Mouse (Mus musculus): ENCODE measurements around the gene Thsd7b.
A peak's percentile ranks its signal among the peaks of the same experiment; 100 is the strongest.

Gene Thsd7b

DNA sequence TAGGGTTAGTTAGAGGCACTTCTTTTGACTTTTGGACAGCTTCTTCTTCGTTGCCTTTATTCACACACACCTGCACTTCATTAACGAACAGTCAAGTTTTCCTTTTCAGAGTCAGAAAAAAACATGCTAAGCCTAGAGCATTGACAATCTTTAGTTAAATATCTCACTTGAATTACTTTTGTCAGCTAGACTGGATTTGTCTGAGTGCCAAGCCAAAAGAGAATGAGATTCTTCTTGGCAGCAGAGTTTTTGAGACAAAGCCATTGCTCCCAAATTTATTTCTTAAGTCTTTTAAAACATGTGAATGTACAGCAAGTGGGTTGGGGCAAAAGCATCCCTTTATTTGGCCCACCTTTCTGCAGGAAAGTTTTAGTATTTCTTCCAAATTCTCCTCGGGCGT lies 362.0 kb downstream of the Thsd7b start:
- DNase-seq (ENCODE audit: low spot score in 2 of 2): no peak

DNA sequence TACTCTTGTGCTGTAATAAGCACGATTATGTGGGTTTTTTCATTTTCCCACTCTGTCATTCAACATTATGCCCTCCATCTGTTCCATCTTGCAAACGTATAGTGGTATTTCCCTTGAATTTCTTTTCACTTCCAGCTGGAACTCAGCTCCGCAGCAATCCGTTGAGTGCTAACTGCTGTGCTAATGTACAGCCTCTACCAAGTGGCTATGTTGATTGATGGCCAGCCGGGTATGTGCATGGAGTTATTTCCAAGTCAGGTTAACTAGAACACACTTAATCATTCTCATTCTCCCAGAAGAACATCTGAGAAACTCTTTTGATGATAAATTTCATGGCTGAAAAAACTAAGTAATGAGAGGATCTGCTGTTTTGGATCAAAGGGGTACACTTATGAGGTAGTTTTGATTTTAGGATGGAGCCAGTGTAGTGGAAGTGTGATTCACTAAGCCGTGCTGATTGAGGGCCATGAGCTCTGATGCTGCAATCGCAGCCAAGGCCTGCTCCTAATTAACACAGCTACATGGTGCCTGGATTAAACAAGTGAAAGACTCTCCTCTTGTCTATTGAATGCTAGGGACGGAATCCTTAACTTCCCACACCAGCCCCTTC lies 371.3 kb downstream of the Thsd7b start:
- no peak for DNase-seq (ENCODE audit: low spot score in 2 of 2)

DNA sequence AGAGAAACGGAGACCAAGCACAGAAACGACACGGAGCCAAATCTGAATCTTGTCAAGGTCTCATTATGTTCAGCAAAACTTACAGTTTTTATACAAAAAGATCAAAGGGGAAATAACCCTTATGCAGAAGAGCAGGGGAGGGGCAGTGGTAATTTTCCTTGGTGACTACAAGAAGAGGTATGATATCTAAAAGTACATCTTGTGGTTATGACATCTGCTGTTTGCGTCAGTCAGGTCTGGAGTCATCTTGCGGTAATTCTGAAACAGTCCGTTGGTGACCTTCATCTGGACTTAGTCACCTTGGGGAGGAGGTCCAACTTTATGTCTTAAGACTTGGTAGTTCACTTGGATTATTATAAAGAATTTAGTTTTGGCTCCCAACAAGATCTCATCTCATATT lies 378.3 kb downstream of the Thsd7b start:
- peak; percentile 1 to 4 for DNase-seq (ENCODE audit: low spot score in 2 of 2)

DNA sequence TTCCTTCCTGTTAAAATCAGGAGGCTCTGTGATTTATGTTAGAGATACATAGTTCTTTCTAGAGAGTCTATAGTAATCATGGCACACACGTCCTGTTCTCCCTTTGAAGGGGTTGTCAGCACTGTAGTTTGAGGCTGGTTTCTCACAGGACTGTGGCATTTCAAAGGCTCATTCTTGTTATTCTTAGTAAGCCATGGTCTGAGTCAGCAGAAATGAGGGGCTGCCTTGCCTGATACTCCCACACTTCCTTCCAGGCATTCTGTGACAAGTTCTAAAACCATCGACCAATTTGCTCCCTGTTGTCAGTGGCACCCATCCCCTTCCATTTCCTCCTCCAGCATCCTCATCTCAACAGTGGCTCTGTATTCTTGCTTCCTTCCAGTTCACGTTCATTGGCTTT lies 384.9 kb downstream of the Thsd7b start:
- DNase-seq (ENCODE audit: low spot score in 2 of 2): no peak

DNA sequence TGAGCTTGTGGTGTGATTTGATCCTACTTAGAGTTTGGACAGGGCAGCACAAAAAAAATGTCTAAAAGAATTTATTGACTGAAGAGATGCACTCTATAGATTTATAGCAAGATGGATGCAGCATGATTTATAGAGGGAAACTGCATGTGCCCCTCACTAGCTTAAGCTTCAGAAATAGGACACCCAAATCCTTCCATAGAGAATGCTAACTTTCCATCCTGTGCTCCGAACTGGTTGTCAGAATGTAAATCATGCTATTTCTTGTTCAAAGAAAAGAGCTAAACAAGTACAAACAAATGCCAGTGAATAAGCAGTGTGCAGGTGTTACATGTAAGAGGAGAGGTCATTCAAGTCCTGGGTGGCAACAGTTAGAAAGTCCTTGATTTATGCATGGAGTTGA lies 402.8 kb downstream of the Thsd7b start:
- DNase-seq (ENCODE audit: low spot score in 2 of 2): no peak

DNA sequence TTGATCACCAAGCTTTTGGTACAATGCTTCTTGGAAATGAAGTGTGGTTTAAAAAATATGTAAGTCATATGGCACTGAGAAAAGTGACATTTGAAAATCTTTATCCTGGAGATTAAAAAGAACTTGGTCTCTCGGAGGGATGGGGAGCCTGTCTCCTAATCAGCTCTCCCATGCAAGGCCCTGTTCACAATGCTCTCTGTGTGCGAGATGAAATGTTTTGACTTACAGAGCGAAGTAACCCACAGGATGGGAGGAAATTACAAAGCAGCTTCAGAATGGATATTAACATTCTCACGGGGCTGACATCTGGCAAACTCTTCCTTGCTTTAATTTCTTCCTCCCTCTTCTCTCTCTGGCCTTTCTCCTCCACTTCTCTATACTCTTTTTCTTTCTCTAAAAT lies 405.7 kb downstream of the Thsd7b start:
- no peak for DNase-seq (ENCODE audit: low spot score in 2 of 2)

DNA sequence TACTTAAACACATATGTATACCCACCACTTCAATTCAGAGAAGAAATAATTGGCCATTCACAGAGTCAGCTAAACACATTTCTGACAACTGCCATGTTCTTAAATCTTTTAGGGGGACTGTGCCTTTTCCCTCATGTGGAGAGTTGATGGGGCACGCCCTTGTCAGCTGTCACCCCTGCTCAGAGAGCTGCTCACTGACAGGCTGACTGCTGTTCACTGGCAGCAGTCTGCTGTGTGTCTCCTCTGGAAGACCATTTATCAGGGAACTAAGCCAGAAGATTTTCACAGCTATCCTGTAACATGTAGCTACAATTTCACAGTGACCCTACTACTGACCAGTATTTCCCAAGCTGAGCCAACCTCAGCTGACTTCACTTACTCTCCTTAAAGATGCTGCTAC lies 432.6 kb downstream of the Thsd7b start:
- DNase-seq (ENCODE audit: low spot score in 2 of 2): no peak

DNA sequence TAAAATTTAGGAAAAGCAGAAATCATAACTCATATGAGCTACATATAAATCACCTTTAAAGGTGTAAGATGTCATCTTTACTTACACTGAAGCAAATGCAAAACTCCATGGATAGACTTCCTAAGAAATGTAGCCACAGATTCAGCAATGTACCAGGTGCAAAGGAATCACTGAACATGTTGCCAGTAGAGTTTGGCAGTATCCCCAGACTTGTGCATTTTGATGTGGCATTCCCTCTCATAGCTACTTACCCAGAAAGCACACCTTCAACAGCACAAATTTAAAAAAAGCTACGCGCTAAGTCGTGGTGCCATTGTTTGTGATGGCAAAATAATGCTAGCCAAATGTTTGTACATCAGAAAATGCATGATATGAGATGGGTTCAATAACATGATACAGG lies 439.6 kb downstream of the Thsd7b start:
- no peak for DNase-seq (ENCODE audit: low spot score in 2 of 2)

DNA sequence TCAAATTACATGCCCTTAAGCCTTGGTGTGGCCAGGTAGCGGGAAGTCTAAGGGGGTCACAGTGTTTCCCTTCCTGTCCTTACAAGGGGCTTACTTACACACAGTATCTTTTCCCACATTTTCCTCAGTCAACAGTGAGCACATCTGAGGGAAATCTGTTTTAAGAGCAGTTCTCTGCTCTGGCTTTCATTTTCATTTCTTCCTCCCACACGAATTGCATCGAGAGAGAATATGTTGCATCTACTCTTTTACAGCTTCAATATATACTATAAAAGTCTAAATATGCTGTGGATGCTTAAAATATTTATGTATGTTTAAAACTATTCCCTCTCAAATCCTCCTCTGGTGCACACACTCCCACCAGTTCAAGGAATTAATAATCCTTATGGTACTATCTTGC lies 440.5 kb downstream of the Thsd7b start:
- no peak for DNase-seq (ENCODE audit: low spot score in 2 of 2)

DNA sequence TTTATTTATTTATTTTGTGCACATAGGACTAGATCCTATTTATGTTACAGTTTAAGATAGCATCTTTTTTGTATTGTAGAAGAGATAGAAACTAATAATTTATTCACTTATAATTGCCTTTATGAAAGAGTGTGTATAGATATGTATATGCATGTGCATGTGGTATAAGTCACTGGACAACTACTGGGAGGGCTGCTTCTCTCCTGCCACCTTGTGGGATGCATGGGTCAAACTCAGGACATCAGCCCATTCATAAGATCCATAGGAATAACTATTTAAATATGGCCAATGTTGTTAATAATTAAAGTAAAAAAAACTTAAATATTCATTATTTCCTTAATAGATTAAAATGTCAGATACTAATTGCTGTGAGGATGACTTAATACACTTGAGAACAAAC lies 446.5 kb downstream of the Thsd7b start:
- no peak for DNase-seq (ENCODE audit: low spot score in 2 of 2)

DNA sequence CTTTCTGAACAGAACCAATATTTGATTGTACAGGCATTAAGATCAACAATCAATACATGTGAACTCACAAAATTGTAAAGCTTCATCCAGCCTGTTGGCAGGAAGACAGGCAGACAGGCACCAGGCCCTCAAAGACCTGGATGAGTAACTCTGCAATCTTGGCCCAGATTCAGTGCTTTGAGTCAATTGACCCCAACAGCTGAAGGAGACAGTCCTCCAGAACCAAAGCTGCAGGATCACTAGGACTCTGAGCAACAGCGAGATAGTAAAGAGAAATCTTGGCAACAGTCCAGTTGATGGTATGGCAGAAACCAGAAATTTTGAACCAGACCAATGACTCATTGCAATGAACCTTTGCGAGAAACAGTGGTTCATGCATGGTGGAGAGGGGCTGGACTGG lies 458.9 kb downstream of the Thsd7b start:
- no peak for DNase-seq (ENCODE audit: low spot score in 2 of 2)

DNA sequence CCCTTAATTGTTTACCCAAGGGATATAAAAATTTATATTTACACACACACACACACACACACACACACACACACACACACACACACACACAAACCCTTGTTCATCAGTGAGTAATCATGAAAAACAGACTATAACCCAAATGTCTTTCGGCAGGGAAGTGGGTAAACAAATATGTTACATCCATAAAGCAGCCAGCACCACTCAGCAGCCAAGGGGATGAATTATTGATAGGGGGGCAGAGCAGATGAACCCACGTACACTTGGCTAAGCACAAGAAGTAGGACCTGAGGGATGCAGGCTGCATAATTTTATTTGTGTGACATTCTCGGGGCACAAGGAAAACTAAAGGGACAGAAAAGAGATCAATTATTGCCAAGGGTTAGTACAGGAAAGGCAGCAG lies 474.5 kb downstream of the Thsd7b start:
- no peak for DNase-seq (ENCODE audit: low spot score in 2 of 2)

DNA sequence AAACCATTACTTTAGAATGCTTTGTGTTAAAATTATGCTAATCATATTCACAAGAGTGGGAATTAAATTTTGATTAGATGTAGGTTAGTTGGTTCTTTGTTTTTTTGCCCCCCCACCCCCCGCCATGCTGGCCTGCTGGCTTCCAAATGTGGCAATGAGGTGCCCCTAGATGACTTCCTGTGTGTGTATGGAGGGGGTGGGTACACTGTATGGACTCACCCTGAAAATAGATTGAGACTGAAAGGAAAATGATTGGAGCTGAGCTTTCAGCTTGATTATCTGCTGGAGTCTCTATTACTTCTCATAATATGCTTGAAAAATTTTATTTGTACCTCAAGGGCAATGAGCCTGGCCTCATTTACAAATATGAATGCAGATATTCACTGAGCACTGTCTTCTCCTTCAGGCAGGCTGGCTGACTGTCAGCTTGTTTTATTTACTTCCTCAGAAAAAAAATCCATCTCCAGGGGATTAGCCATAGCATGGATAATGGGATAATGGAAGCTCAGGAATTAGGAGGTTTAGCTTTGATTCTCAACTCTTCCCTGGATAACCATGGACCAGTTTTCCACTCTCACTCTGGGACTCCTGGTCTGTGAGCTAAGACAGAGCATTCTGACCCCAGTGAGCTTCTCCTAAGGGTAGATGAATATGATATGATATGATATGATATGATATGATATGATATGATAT lies 483.6 kb downstream of the Thsd7b start:
- no peak for DNase-seq (ENCODE audit: low spot score in 2 of 2)

DNA sequence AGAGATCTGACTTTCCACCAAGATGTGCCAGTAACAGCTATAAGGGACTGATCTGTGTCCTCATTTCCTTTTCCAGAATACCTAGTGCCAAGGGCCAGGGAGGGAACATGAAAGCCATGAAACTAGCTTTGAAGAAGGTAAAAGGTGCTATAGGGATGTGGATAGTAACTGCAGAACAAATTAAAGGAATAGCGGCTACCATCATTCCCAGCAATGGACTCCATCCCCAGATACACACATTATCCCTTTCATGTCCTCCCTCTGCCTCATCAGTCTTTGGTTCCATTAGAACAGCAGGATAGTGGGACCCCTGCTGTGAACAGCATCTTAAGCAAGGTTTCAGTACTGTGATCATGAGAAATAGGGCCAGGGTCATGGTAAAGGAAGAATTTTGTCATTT lies 485.9 kb downstream of the Thsd7b start:
- DNase-seq (ENCODE audit: low spot score in 2 of 2): no peak

DNA sequence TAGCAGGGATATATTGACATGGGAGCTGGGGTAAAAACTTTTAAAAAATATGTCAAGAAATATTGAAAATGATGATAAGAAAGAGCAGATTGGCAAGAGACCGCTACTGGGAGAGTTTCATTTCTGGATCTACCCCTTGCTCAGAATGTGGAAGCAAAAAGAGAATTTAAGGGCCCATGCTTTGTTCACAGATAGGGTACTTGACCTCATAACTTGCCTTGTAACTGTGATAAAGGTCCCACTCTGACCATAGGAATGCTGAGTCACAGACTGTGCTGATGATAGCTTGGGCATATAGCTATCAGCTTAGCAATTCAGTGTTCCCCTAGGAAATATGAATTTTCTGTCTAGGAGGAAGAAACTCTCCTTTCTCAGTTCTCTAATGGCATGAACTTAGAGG lies 488.1 kb downstream of the Thsd7b start:
- no peak for DNase-seq (ENCODE audit: low spot score in 2 of 2)

DNA sequence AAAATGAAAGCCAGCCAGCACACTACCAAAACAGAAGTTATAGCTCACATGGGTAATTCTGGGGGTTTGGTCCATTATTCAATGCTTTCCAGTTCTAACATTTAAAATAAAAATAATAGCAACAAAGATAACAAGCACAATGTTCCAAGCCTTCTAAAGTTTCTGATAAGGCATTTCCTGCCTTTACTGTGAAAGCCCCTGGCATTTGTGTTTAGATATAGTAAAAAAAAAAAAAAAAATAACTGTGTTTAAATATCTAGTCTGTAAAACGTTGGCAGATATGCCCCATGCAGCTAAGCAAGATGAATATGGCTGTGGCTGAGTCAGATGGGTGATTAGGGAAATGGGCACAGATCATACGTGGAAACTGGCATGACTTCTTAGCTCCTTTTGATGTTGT lies 491.6 kb downstream of the Thsd7b start:
- no peak for DNase-seq (ENCODE audit: low spot score in 2 of 2)

DNA sequence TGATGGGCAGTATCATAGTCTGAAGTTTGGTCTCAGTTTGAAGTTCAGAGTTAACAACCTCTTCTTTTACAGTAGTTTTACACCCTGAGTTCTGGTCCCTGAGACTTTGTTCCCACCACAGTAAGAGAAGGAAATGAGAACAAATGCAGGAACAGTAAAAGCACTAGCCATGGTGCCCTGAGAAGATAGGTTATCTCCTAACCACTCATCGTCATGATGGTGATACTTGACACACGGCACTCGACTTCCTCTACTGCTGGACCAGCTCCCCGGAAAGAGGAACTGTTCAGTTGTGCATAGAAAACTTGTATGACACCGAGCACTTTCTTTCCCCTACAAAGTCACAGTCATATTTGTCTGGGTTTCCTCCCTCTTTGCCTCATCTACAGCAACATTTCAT lies 504.0 kb downstream of the Thsd7b start:
- no peak for DNase-seq (ENCODE audit: low spot score in 2 of 2)

DNA sequence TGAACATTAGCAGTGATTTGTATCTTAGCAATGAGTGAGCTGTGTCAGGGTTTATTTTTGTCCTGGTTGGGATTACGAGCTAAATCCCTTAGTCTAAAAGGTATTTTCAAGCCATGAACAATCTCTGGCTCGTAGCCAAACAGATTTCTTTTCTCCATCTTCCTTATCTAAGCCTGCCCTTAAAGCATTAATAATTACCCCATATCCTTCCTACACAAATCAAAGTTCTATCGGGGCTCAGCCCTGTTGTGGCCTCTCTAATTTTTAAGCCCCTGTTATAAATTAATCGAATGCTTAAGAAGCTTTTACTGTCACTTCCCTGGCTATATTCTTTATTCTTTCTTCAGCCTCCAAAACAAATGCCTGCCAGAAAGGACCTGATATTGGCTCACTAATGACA lies 506.4 kb downstream of the Thsd7b start:
- DNase-seq (ENCODE audit: low spot score in 2 of 2): no peak

DNA sequence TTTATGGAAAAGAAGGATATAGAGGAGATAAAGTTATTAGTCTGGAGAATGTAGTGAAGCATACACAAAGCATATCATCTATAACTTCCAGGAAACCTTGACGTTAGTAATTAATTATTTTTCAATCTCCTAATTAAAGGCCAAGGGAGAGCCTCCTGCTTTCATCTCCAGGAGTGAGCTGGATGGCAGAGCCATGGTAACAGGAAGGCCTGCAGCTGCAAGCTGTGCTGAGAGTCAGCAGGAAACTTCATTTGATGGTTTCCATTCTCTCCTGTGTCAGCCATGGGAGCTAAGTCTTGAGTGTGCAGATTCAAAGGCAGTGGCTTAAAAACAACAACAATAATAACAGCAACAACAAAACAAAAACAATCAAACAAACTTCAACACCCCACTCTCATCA lies 507.5 kb downstream of the Thsd7b start:
- no peak for DNase-seq (ENCODE audit: low spot score in 2 of 2)

DNA sequence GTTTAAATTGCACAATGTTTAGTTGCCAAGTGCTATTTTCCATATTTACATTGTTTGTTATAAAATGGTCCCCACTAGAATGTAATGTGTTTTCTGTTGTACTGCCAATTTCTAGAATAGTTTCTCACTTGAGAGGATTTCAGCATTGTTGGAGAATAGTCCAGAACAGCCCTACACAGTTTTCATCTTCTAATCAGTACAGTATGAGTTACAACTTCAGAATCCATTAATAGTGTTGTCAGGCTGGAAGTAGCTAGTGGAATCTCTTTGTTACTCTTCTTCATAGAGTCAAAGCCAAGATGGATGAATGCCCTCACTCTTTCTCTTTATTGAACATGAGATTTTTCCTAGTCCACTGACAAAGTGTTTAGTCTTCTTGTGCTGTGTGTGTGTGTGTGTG lies 525.4 kb downstream of the Thsd7b start:
- DNase-seq (ENCODE audit: low spot score in 2 of 2): no peak

DNA sequence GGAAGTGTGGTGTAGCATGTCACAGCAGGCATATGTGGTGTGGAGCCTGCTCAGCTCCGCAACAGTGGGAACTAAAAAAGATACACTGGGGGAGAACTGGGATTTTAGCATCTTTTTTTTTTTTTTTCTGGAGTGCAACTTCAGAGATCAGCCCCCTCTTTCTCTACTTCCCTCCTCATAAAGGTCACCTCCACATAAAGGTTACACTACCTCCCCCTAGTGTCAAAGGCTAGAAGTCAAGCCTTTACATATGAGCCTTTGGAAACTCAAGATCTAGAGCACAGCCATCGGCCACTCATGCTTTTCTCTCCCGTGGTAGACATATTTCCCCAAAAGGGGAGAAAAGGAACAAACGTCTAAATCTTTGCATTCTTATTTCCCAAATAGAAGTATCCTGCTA lies 553.8 kb downstream of the Thsd7b start:
- no peak for DNase-seq (ENCODE audit: low spot score in 2 of 2)

DNA sequence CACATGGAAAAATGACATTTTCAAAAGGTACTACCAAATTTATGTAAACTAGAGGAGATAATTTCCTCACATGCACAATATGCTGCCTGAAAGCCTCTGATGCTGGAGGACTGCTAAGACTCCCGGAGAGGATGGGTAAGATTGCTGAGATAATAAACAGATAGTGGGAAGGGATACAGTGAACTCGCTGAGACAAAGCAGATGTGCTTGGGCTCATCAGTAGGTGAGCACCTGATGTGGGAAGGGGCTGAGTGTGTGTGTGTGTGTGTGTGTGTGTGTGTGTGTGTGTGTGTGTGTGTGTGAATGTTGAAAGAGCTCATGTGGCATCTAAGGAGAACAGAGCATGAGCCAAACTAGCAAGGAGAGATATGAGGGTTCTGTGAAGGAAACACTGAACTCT lies 564.2 kb downstream of the Thsd7b start:
- no peak for DNase-seq (ENCODE audit: low spot score in 2 of 2)

DNA sequence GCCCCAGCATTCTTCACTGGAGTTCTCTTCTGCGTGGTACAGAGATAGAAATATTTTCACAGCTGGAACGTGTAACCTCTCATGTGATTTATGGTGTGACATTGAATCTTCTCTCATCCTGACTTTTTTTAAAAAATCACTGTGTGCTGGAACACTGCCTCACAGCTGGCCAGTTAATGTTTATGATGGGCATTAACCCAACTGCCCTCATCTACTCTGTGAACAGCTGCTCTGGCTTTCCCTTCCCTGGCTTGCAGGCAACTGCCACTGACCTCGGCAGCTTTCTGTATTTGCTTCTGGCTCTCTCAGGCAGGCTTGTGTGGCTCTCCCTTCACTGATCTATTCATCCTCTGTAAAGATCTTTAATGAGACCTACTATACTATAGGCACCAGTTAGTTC lies 564.7 kb downstream of the Thsd7b start:
- DNase-seq (ENCODE audit: low spot score in 2 of 2): no peak

DNA sequence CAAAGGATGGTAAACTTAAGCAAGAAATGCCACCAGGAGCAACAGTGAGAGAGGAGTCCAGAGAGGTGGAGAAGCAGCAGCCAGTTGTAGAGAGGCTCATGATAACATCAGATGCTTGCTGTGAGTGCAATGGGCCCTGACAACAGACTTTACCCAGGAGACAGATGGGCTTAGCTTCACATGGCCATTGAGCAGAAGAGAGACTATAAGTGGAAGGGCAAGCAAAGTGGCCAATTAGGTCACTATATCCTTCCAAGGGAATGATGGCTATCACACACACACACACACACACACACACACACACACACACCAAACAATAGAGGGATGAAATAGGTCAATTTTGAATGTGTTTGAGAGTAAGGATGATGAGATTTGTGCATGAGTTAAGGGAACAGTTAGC lies 565.4 kb downstream of the Thsd7b start:
- DNase-seq (ENCODE audit: low spot score in 2 of 2): no peak

Data from natural killer cell, adult 2 months (primary cell).